Mouse (Mus musculus) T-helper 17 cell (primary cell): ENCODE results near the gene Npff.

ENCODE experiments used
- in situ Hi-C, 2 experiments: fragments of 300-600 bp; cut with MboI, MseI; formaldehyde crosslinking; loops; 1 replicate in 1 of 2; 2 replicates in 1 of 2; pipeline ENCODE4 v1.15.1; 2025; ENCODE audit warnings: high pct_unique_total_duplicates in 2 of 2

The Npff gene

DNA sequence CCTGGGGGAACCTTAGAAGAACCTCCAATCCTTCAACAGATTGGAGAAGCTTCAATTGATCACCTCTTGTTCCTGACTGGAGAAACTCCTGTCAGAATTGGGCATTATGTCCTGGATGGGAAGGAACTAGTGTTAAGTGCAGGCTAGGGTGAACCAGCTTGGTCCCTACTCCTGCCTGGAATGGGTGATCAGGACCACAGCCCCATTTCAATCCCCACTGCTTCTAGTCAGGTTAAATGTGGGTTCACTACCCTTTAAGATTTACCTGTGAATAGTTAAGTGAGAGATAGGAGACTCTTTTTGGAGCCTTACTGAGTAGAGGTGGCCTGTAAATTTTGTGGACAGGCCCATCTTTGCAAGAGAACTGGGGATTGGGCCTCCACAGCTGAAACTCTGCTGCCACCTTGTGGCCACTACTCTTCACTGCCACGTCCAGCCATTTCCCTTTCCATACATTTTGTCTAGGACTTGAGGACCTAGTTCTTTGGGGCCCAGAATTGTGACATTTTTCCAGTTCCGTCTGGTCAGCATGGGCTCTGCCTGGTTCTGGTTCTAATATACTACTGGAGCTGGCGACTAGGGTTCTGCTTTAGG lies at the start of gene Npff:
Gene Npff (minus strand): TSS at position 51 of the 594 bp plus-strand sequence.
- in situ Hi-C loops = loop anchor here in 1 of 2 experiments (25.0 kb wide), 1 partner anchor 712 kb away; the partner anchor contains the start of genes Cbx5 and Hnrnpa1

DNA sequence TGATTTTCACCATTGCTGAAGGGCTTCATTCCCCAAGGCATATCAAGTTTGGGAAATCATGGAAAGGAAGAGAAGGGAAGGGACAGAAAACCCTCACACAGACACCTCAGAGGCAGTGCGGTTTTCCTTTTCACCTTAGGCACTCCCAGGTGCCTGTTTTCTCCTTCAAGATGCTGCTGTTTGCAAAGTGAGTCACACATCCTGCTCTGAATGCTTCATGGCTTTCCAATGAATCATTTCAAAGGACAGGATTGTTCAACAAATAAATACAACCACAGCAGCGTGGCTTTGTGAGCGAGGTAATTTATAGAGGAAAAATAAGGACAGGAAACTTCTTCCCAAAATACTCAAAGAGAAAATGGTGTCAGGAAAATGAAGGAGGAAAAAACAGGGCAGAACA lies 47.3 kb upstream of the Npff start:
- in situ Hi-C loops = no loop called here

DNA sequence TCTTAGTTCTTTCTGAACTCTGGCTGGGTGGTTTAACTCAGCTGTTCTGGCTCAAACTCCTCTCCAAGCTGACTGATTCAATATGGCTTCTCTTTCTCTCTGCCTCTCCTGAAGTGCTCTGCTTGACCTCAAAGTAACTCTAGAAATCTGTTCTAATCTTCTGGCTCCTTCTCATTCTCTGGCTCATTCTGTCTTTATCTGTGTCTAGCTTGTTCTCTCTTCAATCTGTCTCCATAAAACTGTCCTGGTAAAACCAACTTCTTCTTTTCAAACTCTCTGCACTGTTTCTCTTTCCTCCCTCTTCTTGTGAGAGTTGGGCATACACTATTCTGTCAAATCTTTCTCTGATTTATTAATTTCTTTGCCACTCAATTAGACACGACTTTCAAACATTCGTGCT lies 43.1 kb upstream of the Npff start:
- in situ Hi-C loops = no loop called here

DNA sequence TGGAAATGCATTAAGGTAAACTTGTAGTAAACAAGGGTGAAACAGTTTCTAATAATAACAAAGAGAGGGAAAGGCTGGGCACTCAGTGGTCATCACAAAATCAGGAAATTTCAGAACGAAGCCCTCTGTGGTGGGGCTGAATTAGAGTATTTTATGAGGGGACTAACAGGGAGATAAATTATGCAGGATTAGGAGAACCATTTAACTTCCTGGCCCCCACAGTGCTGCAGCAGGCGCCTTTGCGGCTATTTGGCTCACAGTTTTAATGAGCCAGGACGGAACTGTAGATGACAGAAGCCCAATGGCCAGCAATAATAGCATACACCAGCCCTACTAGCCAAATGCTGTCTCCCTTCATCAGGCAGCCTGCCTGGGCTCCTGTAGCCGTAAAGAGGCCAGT lies 38.9 kb upstream of the Npff start:
- in situ Hi-C loops = no loop called here

DNA sequence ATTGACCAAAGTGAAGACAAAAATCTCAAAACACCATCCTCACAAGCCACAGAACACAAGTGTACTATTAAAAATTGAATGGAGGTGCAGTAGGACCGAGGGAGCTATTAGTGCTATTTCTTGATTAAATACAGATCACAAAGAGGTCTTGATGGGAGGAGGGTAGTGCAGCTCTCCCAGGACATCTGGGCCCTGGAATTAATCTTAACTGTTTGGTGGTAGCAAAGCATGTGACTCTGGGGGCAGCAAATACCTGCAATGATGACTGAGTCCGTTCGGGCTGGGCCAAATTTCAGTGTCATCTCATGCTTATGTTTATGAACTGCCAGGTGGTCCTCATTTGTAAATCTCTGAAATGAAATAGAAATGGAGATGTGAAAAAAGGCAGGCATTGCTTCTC lies 38.3 kb upstream of the Npff start:
- in situ Hi-C loops = no loop called here

DNA sequence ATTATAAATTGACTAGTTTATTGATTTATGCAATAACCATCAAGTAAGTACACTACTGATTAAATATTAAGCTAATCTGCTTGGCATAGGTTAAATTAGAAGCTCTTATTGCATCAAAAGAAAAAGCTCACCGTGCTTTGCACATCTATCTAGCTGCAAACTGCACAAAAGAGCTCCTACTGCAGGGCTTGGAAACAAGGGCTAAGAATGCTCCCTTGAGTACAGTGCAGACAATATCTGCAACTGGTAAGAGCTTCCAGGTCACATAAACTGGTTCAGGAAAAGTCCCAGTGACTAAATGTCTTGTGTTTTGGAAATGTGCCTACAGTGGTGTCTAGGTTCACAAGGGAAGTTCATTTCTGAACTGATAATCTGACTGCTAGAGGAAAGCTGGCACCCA lies 37.7 kb upstream of the Npff start:
- in situ Hi-C loops = no loop called here

DNA sequence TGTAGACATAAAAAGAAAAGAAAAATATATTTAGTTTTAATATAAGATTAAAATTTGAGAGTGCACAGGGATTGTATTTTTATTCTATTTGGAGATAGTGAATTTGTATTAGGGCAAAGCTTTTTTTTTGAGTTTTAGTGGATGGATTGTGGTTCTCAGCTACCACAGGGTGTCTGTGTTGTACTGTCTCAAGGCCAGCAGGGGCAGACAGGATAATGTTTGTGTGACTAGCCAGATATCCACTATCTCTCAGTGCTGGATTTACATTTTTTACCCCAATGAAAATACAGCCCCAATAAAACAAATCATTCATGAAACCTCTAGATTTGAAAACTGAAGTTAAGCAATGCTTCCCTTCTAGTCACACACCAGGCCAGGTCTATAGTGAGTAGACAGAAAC lies 32.8 kb upstream of the Npff start:
- in situ Hi-C loops = no loop called here

DNA sequence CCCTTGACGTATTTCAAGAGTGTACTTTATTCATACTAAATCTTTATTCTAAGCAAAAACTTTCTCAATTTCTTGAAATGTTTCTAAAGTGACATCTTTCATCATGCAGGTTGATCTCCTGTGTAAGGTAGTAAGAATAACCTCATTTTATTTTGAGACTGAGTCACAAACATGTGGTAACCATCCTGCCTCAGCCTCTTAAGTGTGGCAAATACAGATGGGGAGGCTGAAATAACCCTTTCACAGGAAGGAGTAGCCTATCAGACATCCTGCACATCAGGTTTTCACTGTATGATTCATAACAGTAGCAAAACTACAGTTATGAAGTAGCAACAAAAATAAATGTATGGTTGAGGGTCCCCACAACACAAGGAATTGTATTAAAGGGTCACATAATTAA lies 30.8 kb upstream of the Npff start:
- in situ Hi-C loops = no loop called here

DNA sequence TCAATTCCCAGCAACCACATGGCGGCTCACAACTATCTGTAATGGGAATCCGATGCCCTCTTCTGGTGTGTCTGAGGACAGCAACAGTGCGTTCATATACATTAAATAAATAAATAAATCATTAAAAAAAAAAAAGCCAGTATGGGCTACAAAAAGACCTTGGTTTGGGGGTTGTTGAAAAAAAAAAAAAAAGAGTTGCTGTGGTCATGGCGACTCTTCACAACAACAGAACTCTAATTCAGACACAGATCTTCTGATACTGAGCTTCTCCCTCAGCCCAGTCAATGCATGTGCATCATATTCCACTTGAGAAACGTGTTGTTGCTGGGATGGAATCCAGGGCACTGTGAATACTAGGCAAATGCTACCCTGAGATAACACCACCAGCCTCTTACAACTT lies 27.9 kb upstream of the Npff start:
- in situ Hi-C loops = no loop called here

DNA sequence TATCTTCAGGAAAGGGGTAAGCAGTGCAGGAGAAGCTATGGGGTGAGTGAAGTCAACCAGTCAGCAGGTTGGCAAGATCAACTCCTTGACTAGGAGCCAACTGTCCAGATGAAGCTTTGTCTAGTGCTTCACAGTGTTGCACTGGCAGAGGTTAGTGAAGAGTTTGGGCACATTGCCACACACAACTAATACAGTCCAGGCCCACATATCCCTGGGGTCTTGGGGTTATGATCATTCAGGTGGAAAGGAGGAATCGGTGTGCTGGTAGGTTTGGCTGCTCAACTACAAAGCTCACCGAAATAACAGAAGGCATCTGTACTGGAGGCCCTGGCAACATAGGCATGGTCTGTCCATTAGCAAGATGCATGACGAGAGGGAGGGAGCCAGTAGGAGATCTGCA lies 22.7 kb upstream of the Npff start:
- in situ Hi-C loops = no loop called here

DNA sequence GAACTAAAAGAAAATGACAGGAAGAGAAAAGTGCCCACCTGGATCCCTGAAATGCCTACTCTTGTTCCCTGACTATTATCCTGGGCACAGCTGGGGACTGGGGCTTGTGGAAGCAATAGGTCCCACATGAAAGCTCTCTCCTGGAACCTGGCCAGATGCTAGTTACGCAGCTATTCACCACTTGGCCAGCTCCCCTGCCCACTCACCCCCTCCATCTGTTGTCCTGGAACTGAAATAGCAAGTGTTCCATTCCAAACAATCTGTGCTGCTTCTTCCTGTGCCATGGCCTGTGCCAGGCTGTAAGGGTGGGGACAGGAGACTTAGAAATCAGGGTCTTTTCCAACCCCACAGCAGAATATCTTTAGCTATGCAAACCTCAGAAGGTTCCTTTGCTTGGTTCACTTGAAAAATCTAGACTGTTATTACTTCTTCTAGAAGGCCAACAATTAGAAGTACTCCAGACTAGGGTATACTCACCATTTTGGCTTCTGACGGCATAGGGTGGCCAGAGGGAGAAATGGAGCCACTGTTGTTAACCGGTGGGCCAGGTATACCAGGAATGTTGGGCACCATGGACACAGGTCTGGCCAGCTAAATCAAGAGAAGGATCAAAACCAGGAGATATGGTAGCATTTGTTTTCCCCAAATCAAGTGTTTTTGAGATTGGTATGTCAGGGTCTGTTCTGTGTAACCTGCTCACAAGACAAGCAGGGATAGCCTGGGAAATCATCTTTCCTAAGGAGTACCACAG lies 22.1 kb upstream of the Npff start:
- in situ Hi-C loops = no loop called here

DNA sequence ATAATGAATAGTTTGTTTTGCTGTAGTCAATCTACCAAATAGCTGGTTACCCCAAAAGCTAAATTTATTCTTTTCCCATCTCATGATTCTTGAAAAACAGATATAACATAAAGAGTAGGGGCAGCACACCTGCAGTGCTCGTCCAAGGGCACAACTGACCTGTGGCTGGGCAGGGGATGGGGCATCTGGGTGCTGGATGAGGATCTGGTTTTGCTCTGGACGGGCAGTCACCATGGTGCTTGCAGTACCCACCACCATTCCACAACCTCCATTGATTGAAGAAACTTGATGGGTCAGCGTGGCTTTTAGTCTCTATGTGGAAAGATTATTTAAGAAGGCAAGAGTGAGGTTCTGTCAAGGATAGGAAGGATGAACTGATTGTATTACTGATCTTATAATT lies 21.5 kb upstream of the Npff start:
- in situ Hi-C loops = no loop called here

DNA sequence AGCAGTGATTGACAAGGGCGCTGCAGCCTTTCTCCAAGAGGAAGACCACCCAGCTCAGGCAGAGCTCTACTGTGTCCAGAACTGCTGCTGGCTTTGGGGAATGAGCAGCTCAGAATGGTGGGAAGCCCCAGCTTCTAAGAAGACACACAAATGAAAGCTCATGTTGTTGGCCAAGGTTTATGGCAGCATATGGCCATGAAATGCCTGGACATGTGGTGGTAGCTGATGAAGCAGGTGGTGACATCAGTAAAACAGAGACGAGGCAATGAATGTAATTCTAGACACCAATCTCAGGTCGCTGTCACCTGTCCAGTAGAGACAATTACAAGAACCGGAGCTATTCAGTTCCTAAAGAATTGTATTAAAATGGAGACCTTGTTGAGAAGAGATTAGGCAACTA lies 20.1 kb upstream of the Npff start:
- in situ Hi-C loops = no loop called here

DNA sequence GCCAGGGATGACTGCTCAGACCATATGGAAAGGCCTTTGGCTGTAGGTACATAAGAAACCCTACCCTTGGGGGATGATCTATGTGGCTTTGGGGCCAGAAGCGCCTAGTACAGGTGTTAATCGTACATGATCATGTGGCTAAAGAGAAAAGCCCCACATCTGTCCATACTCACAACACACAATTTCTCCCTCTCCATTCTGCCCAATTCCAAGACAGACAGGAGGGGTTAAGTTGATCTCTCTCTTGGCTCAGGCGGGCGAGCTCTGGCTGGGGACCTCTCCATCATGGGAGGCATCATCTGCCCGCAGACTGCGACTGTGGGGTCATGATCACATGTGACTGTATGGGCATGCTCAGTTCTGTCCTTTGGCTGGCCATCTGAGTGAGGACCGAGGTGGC lies 9.2 kb upstream of the Npff start:
- in situ Hi-C loops = no loop called here

DNA sequence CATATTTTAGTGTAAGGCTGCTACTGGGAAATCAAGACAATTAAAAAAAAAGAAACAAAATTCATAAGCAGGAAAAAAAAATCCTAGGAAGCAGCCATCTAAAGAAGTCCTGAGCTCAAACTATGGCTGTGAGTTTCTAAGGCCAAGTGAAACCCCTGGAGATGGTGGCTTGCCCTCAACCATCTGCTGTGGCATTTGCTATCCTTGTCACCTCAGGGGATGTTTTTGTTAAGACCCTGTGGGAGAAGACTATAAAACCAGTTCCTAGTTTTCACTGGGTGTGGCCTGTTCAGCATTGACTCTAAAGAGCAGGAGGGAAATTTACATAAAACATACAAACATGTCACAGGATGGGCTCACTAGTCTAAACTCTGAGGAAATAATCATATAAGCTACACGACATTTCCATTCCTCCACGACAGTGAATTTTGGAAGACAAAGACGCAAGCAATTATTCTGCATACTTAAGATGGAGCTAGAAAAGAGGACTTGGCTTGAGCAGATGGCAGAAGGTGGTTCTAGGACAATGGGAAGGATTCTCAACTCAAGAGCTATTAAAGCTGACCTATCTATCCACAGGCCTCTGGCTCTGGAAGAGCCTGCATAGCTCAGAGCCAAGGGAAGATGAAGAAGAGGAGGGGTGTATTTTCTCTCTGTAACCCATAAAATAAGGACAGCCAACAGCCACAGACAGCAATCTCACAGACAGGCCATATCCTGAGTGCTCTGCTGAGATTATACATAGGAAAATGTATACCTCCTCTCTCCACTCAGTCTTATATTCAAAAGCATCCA lies 7.6 kb upstream of the Npff start:
- in situ Hi-C loops = no loop called here

DNA sequence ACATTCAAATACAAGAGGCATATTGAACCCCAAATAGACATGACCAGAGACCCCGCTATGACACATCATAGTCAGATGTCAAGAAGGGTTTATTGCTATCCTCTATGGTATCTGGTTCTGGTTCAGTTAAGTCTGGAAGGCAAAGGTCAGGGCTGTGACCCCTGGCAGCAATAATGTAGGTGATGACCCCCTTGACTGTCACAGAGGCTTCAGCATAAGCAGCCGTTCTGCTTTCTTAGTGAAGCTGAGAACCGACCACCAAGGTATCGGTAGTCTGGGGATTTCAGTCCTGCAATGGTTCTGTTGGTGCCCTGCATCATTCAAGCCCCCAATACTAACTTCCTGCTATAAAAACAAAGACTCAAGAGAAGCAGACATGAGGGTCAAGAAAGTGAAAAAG lies 6.8 kb upstream of the Npff start:
- in situ Hi-C loops = no loop called here

DNA sequence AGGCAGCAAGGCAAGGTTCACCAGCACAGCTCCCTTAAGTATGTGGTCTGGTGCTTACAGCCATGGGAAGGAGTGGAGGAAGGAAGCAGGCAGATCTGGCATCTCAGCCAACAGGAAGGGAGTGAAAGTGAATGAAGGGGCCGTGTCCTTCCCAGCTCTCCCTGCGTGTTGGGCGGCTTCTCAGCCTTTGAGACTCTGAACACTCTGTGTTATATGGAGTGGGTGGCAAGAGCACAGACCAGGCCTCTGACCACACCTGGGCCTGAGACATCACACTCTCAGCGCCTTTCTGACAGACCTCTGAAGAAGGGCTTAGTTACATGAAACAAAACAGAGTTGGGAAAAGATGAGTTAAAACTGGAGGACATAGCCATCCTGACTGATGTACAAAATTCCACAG lies 5.8 kb upstream of the Npff start:
- in situ Hi-C loops = no loop called here

DNA sequence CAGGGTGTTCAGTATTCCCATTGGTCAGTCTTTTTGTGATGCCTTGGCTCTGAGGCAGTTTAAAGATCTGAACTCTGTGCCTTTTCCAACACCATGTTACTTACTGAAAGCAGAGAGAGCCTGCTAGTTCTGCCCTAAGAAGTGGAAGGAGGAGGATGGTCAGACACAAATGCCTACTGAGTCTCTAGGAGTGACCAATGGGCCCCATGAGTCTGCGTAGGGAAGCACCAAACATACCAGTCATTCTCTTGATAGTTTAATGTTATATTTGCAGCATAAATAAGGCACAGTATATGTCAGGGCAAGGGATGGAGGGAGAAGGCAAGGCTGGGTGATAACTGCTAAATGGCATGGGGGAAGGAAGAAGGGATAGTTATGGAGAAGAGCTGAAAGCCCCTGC lies 3.7 kb upstream of the Npff start:
- in situ Hi-C loops = no loop called here

DNA sequence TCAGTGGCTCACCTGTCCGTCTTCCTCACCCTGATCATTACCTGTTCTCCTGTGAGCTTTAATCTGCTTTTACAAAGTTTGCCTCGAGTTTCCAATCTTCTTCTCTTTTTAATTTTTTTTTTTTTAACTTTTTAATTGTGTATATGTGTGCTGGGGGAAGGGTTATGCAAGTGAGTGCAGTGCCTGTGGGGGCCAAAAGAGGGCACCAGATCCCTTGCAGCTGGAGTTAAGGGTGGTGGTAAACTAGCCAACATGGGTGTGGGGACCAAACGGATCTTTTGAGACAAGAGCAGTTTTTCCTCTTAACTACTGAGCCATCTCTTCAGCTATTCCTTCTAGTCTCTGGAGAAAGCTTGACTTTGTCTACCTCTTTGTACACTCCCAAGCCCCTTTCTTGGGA lies 3.2 kb upstream of the Npff start:
- in situ Hi-C loops = no loop called here

DNA sequence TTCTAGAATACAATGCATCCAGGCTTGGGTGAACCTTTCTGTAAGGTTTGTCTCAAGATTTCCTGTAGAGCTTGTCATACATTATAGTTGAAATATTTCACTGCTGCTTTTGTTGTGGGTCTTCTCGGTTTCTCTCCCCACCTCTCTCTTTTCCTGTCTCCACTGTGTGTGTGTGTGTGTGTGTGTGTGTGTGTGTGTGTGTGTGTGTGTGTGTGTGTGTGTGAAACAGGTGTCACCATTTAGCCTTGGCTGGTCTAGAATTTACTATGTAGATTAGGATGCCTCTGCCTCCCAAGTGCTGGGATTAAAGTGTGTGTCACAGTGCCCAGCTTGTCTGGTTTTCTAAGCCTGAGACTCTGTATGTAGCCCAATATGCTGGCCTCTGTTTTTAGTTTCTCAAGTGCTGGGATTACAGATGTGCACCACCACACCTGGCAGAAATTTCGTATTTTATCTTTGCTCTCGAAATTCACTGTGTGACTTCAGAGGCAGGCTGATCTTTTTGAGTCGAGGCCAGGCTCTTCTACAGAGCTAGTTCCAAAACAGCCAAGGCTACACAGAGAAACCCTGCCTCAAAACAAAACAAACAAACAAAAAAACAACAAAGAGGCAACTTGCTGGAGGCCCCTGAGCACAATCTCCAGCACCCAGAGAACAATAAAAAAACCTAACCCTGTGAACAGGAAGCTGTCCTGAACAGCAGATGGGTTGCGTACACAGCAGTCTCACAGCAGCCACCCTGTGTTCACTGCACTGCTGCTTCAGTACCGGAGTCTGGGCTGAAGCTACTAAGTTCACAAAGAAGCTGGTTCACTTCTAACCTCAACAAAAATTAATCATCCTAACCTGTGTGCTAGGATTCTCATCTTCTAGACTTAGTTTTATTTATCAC lies 1.6 kb upstream of the Npff start:
- in situ Hi-C loops = no loop called here

DNA sequence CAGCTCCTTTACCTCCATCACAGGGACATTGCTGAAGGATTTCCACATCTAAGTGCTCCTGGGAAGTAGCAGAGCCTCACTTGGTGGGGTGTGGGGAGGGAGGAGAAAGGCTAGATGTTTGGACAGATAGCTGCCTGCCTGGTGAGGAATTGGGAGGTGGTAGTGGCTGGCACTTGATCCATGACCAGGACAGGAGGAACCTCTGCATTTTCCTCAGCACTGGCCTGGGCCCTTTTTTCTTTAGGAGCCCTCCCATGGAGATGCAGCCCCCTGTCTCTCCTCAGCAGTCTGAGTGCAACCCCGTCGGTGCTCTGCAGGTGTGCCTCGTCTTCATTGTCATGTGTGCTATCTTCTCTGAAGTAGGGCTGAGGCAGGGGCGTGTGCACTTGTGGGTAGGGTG lies 3.3 kb downstream of the Npff start:
- in situ Hi-C loops = loop anchor here in 1 of 2 experiments (25.0 kb wide), 1 partner anchor 716 kb away; the partner anchor contains the start of genes Cbx5 and Hnrnpa1

DNA sequence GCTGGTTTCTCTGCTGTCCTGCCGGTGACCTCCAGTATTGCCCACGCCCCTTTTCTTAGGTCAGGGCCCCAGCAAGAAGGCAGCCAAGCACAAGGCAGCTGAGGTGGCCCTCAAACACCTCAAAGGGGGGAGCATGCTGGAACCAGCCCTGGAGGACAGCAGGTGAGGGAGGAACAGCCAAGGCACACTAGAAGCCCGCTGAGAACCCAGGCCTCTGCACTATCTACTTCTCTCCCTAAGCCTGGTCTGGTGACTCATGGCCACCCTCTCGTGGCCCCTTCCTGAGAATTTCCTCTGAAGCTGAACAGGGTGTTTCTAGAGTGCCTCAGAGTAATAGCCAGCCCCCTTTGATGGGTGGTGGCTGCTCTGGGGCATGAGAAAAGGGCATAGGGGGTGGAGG lies 4.3 kb downstream of the Npff start:
- in situ Hi-C loops = loop anchor here in 1 of 2 experiments (25.0 kb wide), 1 partner anchor 717 kb away; the partner anchor contains the start of genes Cbx5 and Hnrnpa1
